Mouse (Mus musculus) liver, postnatal 0 days (tissue): ENCODE measurements at regions not wholly inside any gene's neighbourhood (a gene's known extent, or its start where the extent isn't known, plus 50 kb on each side); places are given as distances from the start of the nearest gene placed in this dataset.

Experiments used
- ATAC-seq: fragments of 200-750 bp; cut with Nextera tagmentation; 2 replicates; pipeline ENCODE4 v1.8.0; 2017; ENCODE audit warnings: mild to moderate bottlenecking, moderate library complexity
- DNase-seq: peaks from one replicate; pipeline ENCODE4 v3.0.0-alpha.2; 2016
- H3K27ac ChIP-seq: fragments of 300-500 bp; sonication (generic); 2 replicates; pipeline ENCODE4 v1.5.1; 2014; ENCODE audit warnings: antibody characterized with exemption, moderate library complexity, mild to moderate bottlenecking, low read depth
- H3K27me3 ChIP-seq: fragments of 300-500 bp; sonication (generic); 2 replicates; pipeline ENCODE4 v1.6.1; 2014; ENCODE audit warnings: low read length, control low read depth, mixed read lengths; ENCODE audit not compliant: insufficient read depth
- H3K36me3 ChIP-seq: fragments of 300-500 bp; sonication (generic); replicated peaks from 2 replicates; pipeline ENCODE4 v1.6.1; 2014; ENCODE audit warnings: mild to moderate bottlenecking, control low read depth, low read length, moderate library complexity, mixed read lengths; ENCODE audit not compliant: insufficient read depth
- H3K4me1 ChIP-seq: fragments of 300-500 bp; sonication (generic); 2 replicates; pipeline ENCODE4 v1.6.1; 2014; ENCODE audit warnings: antibody characterized with exemption, mild to moderate bottlenecking, control low read depth; ENCODE audit not compliant: insufficient read depth
- H3K4me2 ChIP-seq: fragments of 300-500 bp; sonication (generic); 2 replicates; pipeline ENCODE4 v1.6.1; 2014; ENCODE audit warnings: low read depth, mild to moderate bottlenecking, low read length, moderate library complexity, mixed read lengths
- H3K4me3 ChIP-seq: fragments of 300-500 bp; sonication (generic); 2 replicates; pipeline ENCODE4 v1.5.1; 2014; ENCODE audit warnings: low read depth, low read length
- H3K9ac ChIP-seq: fragments of 300-500 bp; sonication (generic); replicated peaks from 2 replicates; pipeline ENCODE4 v1.6.1; 2014; ENCODE audit warnings: mild to moderate bottlenecking, moderate library complexity
- H3K9me3 ChIP-seq: fragments of 300-500 bp; sonication (generic); 2 replicates; pipeline ENCODE4 v1.6.1; 2016; ENCODE audit warnings: mild to moderate bottlenecking, control low read depth, low read length, mixed read lengths
- CTCF ChIP-seq: sonication (generic); IDR thresholded peaks from 2 replicates; pipeline ENCODE4 v1.5.1; 2016; ENCODE audit warnings: antibody characterized with exemption, low read depth
- EP300 ChIP-seq: IDR thresholded peaks from 2 replicates; pipeline ENCODE4 v1.6.1; 2016; ENCODE audit warnings: antibody characterized with exemption, low read depth, mild to moderate bottlenecking
- WGBS: fragments of 180-500 bp; shearing (Covaris S2); extraction: QIAGEN DNeasy Blood & Tissue Kit; methylation state at CpG from one replicate; pipeline ENCODE4 v1.1.7; 2014; ENCODE audit not compliant: insufficient replicate concordance; 5-methylcytosine and 5-hydroxymethylcytosine counted together

DNA sequence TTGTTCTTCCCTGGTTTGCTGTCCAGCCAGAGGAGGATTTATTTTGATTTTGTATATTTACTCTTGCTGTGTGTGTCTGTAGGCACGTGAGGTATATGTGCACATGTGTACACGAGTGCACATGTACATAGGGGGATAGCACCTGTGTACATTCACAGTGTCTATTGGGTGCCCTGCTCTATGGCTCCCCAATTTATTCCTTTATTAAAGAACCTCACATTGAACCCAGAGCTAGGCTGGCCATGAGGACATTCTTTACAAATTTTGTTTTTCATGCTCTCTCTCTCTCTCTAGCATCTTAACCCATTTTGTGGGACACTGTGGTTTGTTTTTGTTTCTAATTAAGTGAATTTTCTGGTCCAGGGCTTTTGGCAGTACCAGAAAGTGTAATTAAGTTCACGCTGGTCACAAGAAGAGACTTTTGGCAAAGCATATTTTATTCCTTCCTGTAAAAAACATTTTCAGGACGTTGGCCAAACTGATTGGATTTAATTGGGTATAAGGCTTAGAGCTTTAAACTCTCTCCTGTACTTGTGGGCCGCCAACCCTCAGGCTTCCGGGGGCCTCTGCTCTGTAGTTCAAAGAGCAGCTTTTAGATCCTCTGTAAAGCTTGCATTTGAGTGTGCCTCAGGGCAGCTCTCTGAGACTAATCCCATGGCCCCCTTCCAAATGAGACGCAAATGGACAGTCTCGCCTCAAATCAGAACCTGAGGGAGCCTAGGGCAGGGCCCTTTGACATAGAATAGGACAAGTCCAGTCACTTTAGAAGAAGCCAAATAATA lies 365.9 kb downstream of the Sox11 start:
- Histone ChIP-seq H3K36me3 (no peaks in the 10 kb centered on the region), H3K4me3 (no peak overlapping the region), H3K27ac (no peak overlapping the region), H3K27me3 (no peaks in the 10 kb centered on the region), H3K4me2 (no peak overlapping the region), H3K9me3 (no peaks in the 10 kb centered on the region), H3K4me1 (no peaks in the 10 kb centered on the region), H3K9ac (no peak overlapping the region)
- 72% methylated on average over 8 of the region's 8 CpGs for WGBS
- DNase-seq, result no peak
- TF ChIP-seq EP300 (no peak), CTCF (no peak)
- no peak for ATAC-seq

DNA sequence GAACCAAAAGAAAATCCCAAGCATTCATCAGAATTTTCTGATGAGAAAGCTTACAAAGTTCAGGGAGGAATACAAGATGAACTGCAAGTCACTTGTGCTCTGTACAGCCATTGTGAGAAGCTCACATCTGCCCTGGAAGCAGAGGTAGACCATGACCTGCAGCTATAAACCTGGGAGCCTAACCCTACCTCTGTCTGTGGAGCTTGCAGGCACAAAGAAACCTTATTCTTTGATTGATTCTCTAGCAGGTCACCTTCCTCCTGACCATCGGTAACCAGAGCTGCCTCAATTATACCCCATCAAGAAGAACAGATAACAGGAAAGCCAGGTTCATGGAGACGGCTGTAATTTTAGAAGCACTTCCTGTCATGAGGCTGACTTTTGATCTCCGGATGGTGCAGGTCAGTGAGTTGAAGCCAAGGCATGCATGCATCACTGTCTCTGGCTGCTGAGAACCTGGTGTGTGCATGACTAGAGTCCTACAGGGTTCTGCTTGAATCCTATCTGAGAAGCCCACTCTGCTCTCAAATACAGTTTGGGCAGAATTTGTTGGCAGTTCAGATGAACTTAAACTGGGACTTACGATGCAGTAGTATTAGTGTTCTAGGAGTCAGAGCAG lies 369.8 kb downstream of the Sox11 start:
- DNase-seq (no peak), ATAC-seq (no peak)
- H3K4me3 ChIP-seq, result no peak overlapping the region
- TF ChIP-seq EP300 (no peak), CTCF (no peak)
- 50% methylated on average over 4 of the region's 4 CpGs for WGBS
- H3K9ac ChIP-seq, result no peak overlapping the region
- no peaks in the 10 kb centered on the region for H3K9me3 ChIP-seq
- H3K4me1 ChIP-seq, result no peaks in the 10 kb centered on the region
- H3K36me3 ChIP-seq, result no peaks in the 10 kb centered on the region
- no peak overlapping the region for H3K27ac ChIP-seq
- H3K27me3 ChIP-seq, result no peaks in the 10 kb centered on the region
- H3K4me2 ChIP-seq, result no peak overlapping the region

DNA sequence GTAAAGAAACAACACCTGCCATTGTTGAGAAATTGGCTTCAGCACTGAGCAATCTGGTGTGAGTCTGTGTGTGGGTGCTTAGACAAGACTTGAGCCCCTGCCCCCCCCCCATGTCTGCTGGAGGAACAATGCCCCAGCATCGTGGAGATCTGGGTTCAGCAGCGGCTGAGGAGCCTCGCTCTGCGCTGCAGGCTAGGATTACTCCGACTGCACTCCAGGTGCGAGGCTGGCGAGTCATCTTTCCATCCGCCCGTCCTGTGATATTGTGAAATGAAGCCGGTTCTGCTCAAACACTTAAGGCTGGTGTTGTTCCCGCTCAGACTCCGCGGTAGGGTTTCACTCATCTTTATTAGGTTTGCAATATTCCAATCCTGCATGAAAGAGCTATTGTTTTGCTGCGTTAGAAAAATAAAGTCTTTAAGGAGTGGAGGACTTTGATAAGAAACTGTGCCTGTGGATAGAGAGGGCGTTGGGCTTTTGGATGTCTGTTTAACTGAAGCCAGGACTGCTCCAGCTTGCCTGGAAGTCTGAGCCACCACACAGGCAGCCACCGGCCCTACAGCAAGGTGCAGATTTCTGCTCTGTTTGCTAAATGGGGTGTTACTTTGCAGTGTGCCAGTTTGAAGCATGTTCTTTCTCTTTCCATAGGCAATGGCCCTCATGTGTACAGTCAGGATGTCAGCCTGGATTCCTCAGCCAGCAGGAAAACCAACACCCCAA lies 375.2 kb downstream of the Sox11 start:
- no peaks in the 10 kb centered on the region for H3K4me1 ChIP-seq
- no peak overlapping the region for H3K27ac ChIP-seq
- H3K27me3 ChIP-seq, result no peaks in the 10 kb centered on the region
- no peaks in the 10 kb centered on the region for H3K9me3 ChIP-seq
- 59% methylated on average over 16 of the region's 16 CpGs for WGBS
- H3K4me2 ChIP-seq, result no peak overlapping the region
- TF ChIP-seq EP300 (no peak), CTCF (no peak)
- H3K9ac ChIP-seq, result no peak overlapping the region
- DNase-seq, result no peak
- H3K36me3 ChIP-seq, result no peaks in the 10 kb centered on the region
- ATAC-seq, result no peak
- no peak overlapping the region for H3K4me3 ChIP-seq

DNA sequence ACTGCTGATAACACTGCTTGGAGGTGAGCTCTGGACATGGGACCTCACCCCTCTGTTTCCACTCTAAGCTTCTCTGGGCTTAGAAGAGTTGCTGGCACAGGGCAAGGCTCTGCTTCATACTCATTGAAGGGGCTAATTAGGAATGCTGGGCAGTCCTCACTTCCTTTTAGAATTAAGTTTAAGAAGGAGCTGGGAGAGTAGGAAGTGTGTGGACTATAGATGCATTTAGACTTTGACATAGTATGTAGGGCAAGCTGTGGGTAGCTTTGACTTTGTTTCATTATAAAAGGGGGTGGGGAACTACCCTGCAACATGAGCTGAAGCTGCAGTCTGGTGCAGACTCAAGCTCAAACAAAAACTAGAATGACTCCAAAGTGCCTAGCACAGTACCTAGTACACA lies 378.5 kb downstream of the Sox11 start:
- no peak overlapping the region for H3K27ac ChIP-seq
- DNase-seq, result no peak
- no peaks in the 10 kb centered on the region for H3K27me3 ChIP-seq
- H3K4me1 ChIP-seq, result no peaks in the 10 kb centered on the region
- H3K36me3 ChIP-seq, result no peaks in the 10 kb centered on the region
- H3K4me3 ChIP-seq, result no peak overlapping the region
- H3K4me2 ChIP-seq, result no peak overlapping the region
- ATAC-seq, result no peak
- H3K9me3 ChIP-seq, result no peaks in the 10 kb centered on the region
- TF ChIP-seq EP300 (no peak), CTCF (no peak)
- H3K9ac ChIP-seq, result no peak overlapping the region

DNA sequence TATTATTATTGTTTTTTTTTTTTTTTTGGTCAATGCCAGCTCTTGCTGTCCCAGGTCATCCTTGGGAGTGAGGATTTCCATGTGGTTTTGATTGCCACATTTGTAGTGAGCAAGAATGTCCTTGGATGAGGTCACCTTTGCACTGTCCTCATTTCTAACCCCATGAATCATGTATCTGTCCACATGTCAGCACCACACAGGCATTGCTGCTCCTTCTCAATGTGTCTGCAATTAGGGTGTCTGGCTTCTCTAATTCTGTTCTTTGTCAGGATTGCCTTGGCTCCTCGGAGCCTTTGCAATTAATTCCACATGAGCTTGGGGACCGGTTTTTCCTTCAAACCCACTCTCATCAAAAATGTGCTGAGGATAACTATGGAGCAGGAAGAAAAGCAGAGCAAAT lies 402.5 kb downstream of the Sox11 start:
- Histone ChIP-seq H3K9me3 (no peaks in the 10 kb centered on the region), H3K36me3 (no peaks in the 10 kb centered on the region), H3K27me3 (no peaks in the 10 kb centered on the region), H3K4me3 (no peak overlapping the region), H3K27ac (no peak overlapping the region), H3K4me1 (no peaks in the 10 kb centered on the region), H3K4me2 (no peak overlapping the region), H3K9ac (no peak overlapping the region)
- no peak for TF ChIP-seq CTCF
- TF ChIP-seq EP300, result no peak
- DNase-seq, result no peak
- ATAC-seq, result no peak
- WGBS, result 74% methylated on average over 2 of the region's 2 CpGs

DNA sequence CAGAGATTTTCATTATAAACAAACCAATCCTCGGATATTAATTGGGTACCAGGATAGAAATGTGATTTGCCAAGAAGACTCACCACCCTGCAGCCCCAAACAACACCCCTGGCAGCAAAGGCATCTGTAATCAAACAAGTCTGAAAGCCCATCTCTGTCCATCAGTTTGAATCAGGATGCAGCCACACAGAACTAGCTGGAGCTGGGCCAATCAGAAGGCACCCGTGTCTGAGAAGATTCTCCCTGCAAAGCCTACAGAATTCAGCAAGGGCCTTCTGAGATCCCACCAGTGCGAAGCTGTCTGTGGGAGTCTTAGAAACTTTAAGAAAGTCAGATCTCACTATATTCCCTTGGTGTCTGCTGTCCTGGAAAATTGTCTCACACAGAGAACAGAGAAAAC lies 404.5 kb downstream of the Sox11 start:
- ATAC-seq, result no peak
- no peak for TF ChIP-seq EP300
- TF ChIP-seq CTCF, result no peak

More for the DNA sequence above, 404.5 kb downstream of the Sox11 start:
- Histone ChIP-seq H3K9me3 (no peaks in the 10 kb centered on the region), H3K9ac (no peak overlapping the region), H3K4me2 (no peak overlapping the region), H3K4me3 (no peak overlapping the region), H3K36me3 (no peaks in the 10 kb centered on the region), H3K27ac (no peak overlapping the region), H3K27me3 (no peaks in the 10 kb centered on the region), H3K4me1 (no peaks in the 10 kb centered on the region)
- no peak for DNase-seq
- WGBS, result 71% methylated on average over 3 of the region's 3 CpGs
